Mouse (Mus musculus) liver, embryonic 14.5 days (tissue): ENCODE measurements around the gene Adgra1. TPM values are rescaled to one million over a fixed set of nuclear protein-coding genes. Genes with fewer than 3 reads are reported as not detected.

Experiments used
- ATAC-seq: fragments of 200-750 bp; cut with Nextera tagmentation; 2 replicates; pipeline ENCODE4 v1.8.0; 2017; ENCODE audit warnings: moderate number of reproducible peaks, mild to moderate bottlenecking, moderate library complexity; ENCODE audit not compliant: insufficient read depth
- DNase-seq, 3 experiments: peaks; one replicate each; pipeline ENCODE4 v3.0.0-alpha.2; 2012 to 2013; ENCODE audit warnings: low read depth in 3 of 3, low spot score in 3 of 3
- H3K27ac ChIP-seq: fragments of 300-500 bp; sonication (generic); 2 replicates; pipeline ENCODE4 v1.5.1; 2014; ENCODE audit warnings: moderate library complexity, mild to moderate bottlenecking, control low read depth, inconsistent platforms
- H3K27me3 ChIP-seq: fragments of 300-500 bp; sonication (generic); 2 replicates; pipeline ENCODE4 v1.6.1; 2014; ENCODE audit warnings: mild to moderate bottlenecking, low read length, moderate library complexity; ENCODE audit not compliant: control insufficient read depth, insufficient read depth
- H3K36me3 ChIP-seq: fragments of 300-500 bp; sonication (generic); replicated peaks from 2 replicates; pipeline ENCODE4 v1.6.1; 2014; ENCODE audit warnings: low read depth; ENCODE audit not compliant: control insufficient read depth, insufficient read depth
- H3K4me1 ChIP-seq, 2 experiments: fragments of 200-500 bp in 1 of 2; fragments of 300-500 bp in 1 of 2; sonication (generic) in 1 of 2; replicated peaks; 2 replicates each; pipeline ENCODE4 v1.6.1; 2012 to 2014; ENCODE audit warnings: antibody characterized with exemption in 1 of 2, inconsistent platforms in 1 of 2, low read length in 1 of 2; ENCODE audit not compliant: control insufficient read depth in 2 of 2, insufficient read depth in 2 of 2
- H3K4me2 ChIP-seq: fragments of 300-500 bp; sonication (generic); 2 replicates; pipeline ENCODE4 v1.6.1; 2014; ENCODE audit warnings: low read depth, mild to moderate bottlenecking, control low read depth, moderate library complexity
- H3K4me3 ChIP-seq, 2 experiments: fragments of 200-500 bp in 1 of 2; fragments of 300-500 bp in 1 of 2; sonication (generic) in 1 of 2; 2 replicates each; pipeline ENCODE4 v1.5.1; 2012 to 2014; ENCODE audit warnings: low read depth in 2 of 2, low read length in 2 of 2, mild to moderate bottlenecking in 2 of 2, control low read depth in 1 of 2, inconsistent platforms in 1 of 2, moderate library complexity in 1 of 2; ENCODE audit not compliant: insufficient read depth in 1 of 2
- H3K9ac ChIP-seq: fragments of 300-500 bp; sonication (generic); replicated peaks from 2 replicates; pipeline ENCODE4 v1.6.1; 2014; ENCODE audit warnings: mild to moderate bottlenecking, control low read depth, moderate library complexity
- H3K9me3 ChIP-seq: fragments of 300-500 bp; sonication (generic); 2 replicates; pipeline ENCODE4 v1.6.1; 2016; ENCODE audit warnings: low read length, mixed read lengths; ENCODE audit not compliant: control insufficient read depth
- CTCF ChIP-seq: IDR thresholded peaks from 2 replicates; pipeline ENCODE4 v1.5.1; 2016; ENCODE audit warnings: antibody characterized with exemption, low read depth, control low read depth
- EP300 ChIP-seq: IDR thresholded peaks from 2 replicates; pipeline ENCODE4 v1.6.1; 2016; ENCODE audit warnings: antibody characterized with exemption, low read depth
- WGBS: fragments of 180-500 bp; shearing (Covaris S2); extraction: QIAGEN DNeasy Blood & Tissue Kit; methylation state at CpG from one replicate; pipeline ENCODE4 v1.1.7; 2014; ENCODE audit not compliant: insufficient replicate concordance; 5-methylcytosine and 5-hydroxymethylcytosine counted together
- polyA plus RNA-seq, 2 experiments: library from polyadenylated mRNA; depleted of rRNA in 1 of 2; stranded (reverse) in 1 of 2; unstranded in 1 of 2; fragments of >200 nt; fragmentation: Nextera tagmentation in 1 of 2; extraction: Ambion mirVana in 1 of 2; gene quantifications; 2 replicates each; pipeline versions ENCODE4 v1.2.1 to v1.2.3; 2012 to 2014

Adgra1 gene
- polyA plus RNA-seq, 2 experiments, result not detected

DNA sequence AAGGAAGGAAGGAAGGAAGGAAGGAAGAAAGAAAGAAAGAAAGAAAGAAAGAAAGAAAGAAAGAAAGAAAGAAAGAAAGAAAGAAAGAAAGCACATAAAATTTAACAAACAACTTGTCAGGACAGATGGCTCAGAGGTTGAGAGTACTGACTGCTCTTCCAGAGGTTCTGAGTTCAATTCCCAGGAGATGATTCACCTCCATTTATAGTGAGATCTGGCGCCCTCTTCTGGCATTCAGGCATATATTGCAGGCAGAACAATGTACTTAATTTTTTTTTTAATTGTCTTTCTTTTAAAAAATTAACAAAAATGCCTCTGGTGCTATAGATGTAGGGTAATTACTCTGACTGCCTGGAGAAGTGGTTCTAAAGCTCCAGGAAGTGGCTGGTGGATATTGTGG is 82.4 kb downstream of the Adgra1 start:
- Histone ChIP-seq H3K4me3 (no peak overlapping the region), H3K4me1 (no peaks in the 10 kb centered on the region), H3K27ac (no peak overlapping the region), H3K27me3 (peaks cover 13% of the 10 kb centered on the region), H3K36me3 (no peaks in the 10 kb centered on the region), H3K9me3 (no peaks in the 10 kb centered on the region), H3K9ac (no peak overlapping the region), H3K4me2 (no peak overlapping the region)
- no peak for TF ChIP-seq EP300
- peak; percentile 35; the same call in 1 of the 2 replicates for TF ChIP-seq CTCF
- ATAC-seq (no peak), DNase-seq (no peak)
- WGBS, result 0% methylated on average over 1 of the region's 1 CpGs

DNA sequence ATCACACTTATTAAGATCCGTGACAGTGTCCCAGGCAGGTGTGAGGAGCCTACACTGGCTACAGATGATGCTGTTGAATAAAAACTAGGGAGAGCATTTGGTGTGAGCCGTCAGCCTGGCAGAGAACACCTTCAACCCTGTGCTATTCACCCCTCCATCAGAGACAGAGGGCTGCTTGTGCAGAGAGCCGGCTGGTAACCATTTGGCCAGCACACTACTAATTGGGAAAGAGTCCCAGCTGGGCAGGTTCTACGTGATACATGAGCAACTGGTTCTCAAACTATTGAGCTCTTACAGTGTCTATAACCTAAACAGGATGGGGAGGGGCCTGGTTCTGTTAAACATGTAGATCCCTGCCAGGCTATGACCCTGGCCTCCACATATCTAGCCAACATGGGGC is 84.3 kb downstream of the Adgra1 start:
- Histone ChIP-seq H3K4me2 (no peak overlapping the region), H3K27ac (no peak overlapping the region), H3K4me3 (no peak overlapping the region), H3K4me1 (no peaks in the 10 kb centered on the region), H3K9ac (no peak overlapping the region), H3K27me3 (peaks cover 11% of the 10 kb centered on the region), H3K9me3 (no peaks in the 10 kb centered on the region), H3K36me3 (no peaks in the 10 kb centered on the region)
- DNase-seq (no peak), ATAC-seq (no peak)
- WGBS, result 50% methylated on average over 4 of the region's 4 CpGs
- TF ChIP-seq CTCF (no peak), EP300 (no peak)

Other genes starting within 250 kb of the Adgra1 start
- gene Cfap46, start 150.4 kb upstream of the Adgra1 start, polyA plus RNA-seq (2012; rRNA removed), result 0.01 TPM in 1 of 2 replicates, not detected in the other
- gene Cfap46, start 150.4 kb upstream of the Adgra1 start, polyA plus RNA-seq (2014; fragmentation: Nextera tagmentation; extraction: Ambion mirVana), result not detected in 2 replicates
- 0.01 and 0.04 TPM in 2 replicates for gene Kndc1, start 60.5 kb downstream of the Adgra1 start, polyA plus RNA-seq (2012; rRNA removed)
- not detected in 2 replicates for gene Kndc1, start 60.5 kb downstream of the Adgra1 start, polyA plus RNA-seq (2014; fragmentation: Nextera tagmentation; extraction: Ambion mirVana)
- gene Utf1, start 109.6 kb downstream of the Adgra1 start, polyA plus RNA-seq (2012; rRNA removed), result not detected in 2 replicates
- not detected in 2 replicates for gene Utf1, start 109.6 kb downstream of the Adgra1 start, polyA plus RNA-seq (2014; fragmentation: Nextera tagmentation; extraction: Ambion mirVana)
- 0.04 TPM in 1 of 2 replicates, not detected in the other for gene 6430531B16Rik, start 144.6 kb downstream of the Adgra1 start, polyA plus RNA-seq (2012; rRNA removed)
- not detected in 2 replicates for gene 6430531B16Rik, start 144.6 kb downstream of the Adgra1 start, polyA plus RNA-seq (2014; fragmentation: Nextera tagmentation; extraction: Ambion mirVana)
- 0.83 and 0.98 TPM in 2 replicates for gene Adam8, start 158.4 kb downstream of the Adgra1 start, polyA plus RNA-seq (2012; rRNA removed)
- gene Adam8, start 158.4 kb downstream of the Adgra1 start, polyA plus RNA-seq (2014; fragmentation: Nextera tagmentation; extraction: Ambion mirVana), result 0.34 and 0.46 TPM in 2 replicates
- 19.8 and 25.6 TPM in 2 replicates for gene Zfp511, start 202.2 kb downstream of the Adgra1 start, polyA plus RNA-seq (2012; rRNA removed)
- 16.9 and 20.0 TPM in 2 replicates for gene Zfp511, start 202.2 kb downstream of the Adgra1 start, polyA plus RNA-seq (2014; fragmentation: Nextera tagmentation; extraction: Ambion mirVana)
- 17.4 and 19.3 TPM in 2 replicates for gene Tubgcp2, start 202.5 kb downstream of the Adgra1 start, polyA plus RNA-seq (2012; rRNA removed)
- 21.6 and 25.3 TPM in 2 replicates for gene Tubgcp2, start 202.5 kb downstream of the Adgra1 start, polyA plus RNA-seq (2014; fragmentation: Nextera tagmentation; extraction: Ambion mirVana)
- not detected in 2 replicates for gene Msx3, start 214.9 kb downstream of the Adgra1 start, polyA plus RNA-seq (2012; rRNA removed)
- not detected in 2 replicates for gene Msx3, start 214.9 kb downstream of the Adgra1 start, polyA plus RNA-seq (2014; fragmentation: Nextera tagmentation; extraction: Ambion mirVana)
- gene Caly, start 248.4 kb downstream of the Adgra1 start, polyA plus RNA-seq (2012; rRNA removed), result 0.19 TPM in 1 of 2 replicates, not detected in the other
- not detected in 2 replicates for gene Caly, start 248.4 kb downstream of the Adgra1 start, polyA plus RNA-seq (2014; fragmentation: Nextera tagmentation; extraction: Ambion mirVana)